Mouse (Mus musculus): ENCODE measurements at regions not wholly inside any gene's neighbourhood (a gene's known extent, or its start where the extent isn't known, plus 50 kb on each side); places are given as distances from the start of the nearest gene placed in this dataset.

DNA sequence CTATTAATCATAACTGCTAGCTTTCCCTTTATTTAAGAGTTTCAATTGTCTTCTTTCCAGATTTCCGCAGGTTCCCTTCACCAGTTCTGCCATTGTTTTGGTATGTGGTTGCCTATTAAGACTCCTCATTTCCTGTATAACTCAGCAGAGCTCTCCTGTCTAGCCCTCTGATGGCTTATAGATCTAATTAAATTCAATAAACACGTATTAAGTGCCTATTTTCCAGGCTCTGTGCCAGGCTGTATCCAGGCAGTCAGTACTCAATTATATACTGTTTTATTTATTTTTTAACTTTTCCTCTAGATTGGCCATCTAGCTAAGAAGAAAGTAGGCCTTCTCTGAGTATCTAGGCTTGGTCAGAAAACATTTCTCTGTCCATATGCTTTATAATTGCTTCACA lies 192.0 kb upstream of the Hhip start:
- TF ChIP-seq CTCF (IDR thresholded peaks at IDR 0.05; ENCODE audit: extremely low read depth, insufficient read depth, low read length) (no peak), POLR2A (IDR thresholded peaks at IDR 0.05; ENCODE audit: extremely low read depth, insufficient read depth, low read length) (no peak)

Measured in cortical plate, adult 2 months (tissue).